Mouse (Mus musculus) erythroblast, embryonic 14.5 days (primary cell): ENCODE data around the gene Pwp2.

ENCODE experiments used
- GATA1 ChIP-seq: IDR thresholded peaks from 2 replicates; pipeline ENCODE4 v1.6.1; 2012; ENCODE audit warnings: low read length, inconsistent platforms, mixed read lengths
- TAL1 ChIP-seq: IDR thresholded peaks from 3 replicates; pipeline ENCODE4 v1.6.1; 2012; ENCODE audit warnings: low read length, inconsistent platforms, mixed read lengths

- no peak for TF ChIP-seq TAL1
- no peak for TF ChIP-seq GATA1
Measured at GRCm38 (mm10) chr10:78222908-78223307, 38.0 kb upstream of the Pwp2 start.
